Mouse (Mus musculus) midbrain, embryonic 16.5 days (tissue): ENCODE results near the gene Plekha7. TPM values are rescaled to one million over a fixed set of nuclear protein-coding genes. Genes with fewer than 3 reads are reported as not detected.

Source experiments
- ATAC-seq: fragments of 200-750 bp; cut with Nextera tagmentation; 2 replicates; pipeline ENCODE4 v1.8.0; 2017; ENCODE audit warnings: moderate TSS enrichment
- H3K27ac ChIP-seq: fragments of 300-500 bp; sonication (generic); 2 replicates; pipeline ENCODE4 v1.5.1; 2014; ENCODE audit warnings: mild to moderate bottlenecking, low read length, mixed read lengths
- H3K27me3 ChIP-seq: fragments of 300-500 bp; sonication (generic); 2 replicates; pipeline ENCODE4 v1.6.1; 2014; ENCODE audit warnings: low read depth, low read length, mixed read lengths; ENCODE audit not compliant: control insufficient read depth, insufficient read depth
- H3K36me3 ChIP-seq: fragments of 300-500 bp; sonication (generic); 2 replicates; pipeline ENCODE4 v1.6.1; 2014; ENCODE audit warnings: mild to moderate bottlenecking, low read length, moderate library complexity, mixed read lengths; ENCODE audit not compliant: control insufficient read depth, insufficient read depth
- H3K4me1 ChIP-seq: fragments of 300-500 bp; sonication (generic); 2 replicates; pipeline ENCODE4 v1.6.1; 2014; ENCODE audit warnings: mild to moderate bottlenecking, low read length, mixed read lengths; ENCODE audit not compliant: control insufficient read depth, insufficient read depth
- H3K4me2 ChIP-seq: fragments of 300-500 bp; sonication (generic); 2 replicates; pipeline ENCODE4 v1.6.1; 2014; ENCODE audit warnings: mild to moderate bottlenecking, low read length, mixed read lengths
- H3K4me3 ChIP-seq: fragments of 300-500 bp; sonication (generic); 2 replicates; pipeline ENCODE4 v1.5.1; 2014; ENCODE audit warnings: low read depth, mild to moderate bottlenecking, low read length, moderate library complexity, mixed read lengths
- H3K9ac ChIP-seq: fragments of 300-500 bp; sonication (generic); 2 replicates; pipeline ENCODE4 v1.6.1; 2014; ENCODE audit warnings: low read depth, low read length, mixed read lengths
- H3K9me3 ChIP-seq: fragments of 300-500 bp; sonication (generic); replicated peaks from 2 replicates; pipeline ENCODE4 v1.6.1; 2014; ENCODE audit warnings: mild to moderate bottlenecking, low read length, mixed read lengths; ENCODE audit not compliant: control insufficient read depth, poor library complexity, severe bottlenecking
- WGBS: fragments of 180-500 bp; shearing (Covaris S2); extraction: QIAGEN DNeasy Blood & Tissue Kit; methylation state at CpG from one replicate; pipeline ENCODE4 v1.1.7; 2014; 5-methylcytosine and 5-hydroxymethylcytosine counted together
- polyA plus RNA-seq: library from polyadenylated mRNA; unstranded; fragments of >200 nt; fragmentation: Nextera tagmentation; extraction: Ambion mirVana; gene quantifications from 2 replicates; pipeline ENCODE4 v1.2.1, GENCODE M21; 2015

Plekha7 gene
- polyA plus RNA-seq, 1 experiment from 2014 or later: 12.8 TPM

DNA sequence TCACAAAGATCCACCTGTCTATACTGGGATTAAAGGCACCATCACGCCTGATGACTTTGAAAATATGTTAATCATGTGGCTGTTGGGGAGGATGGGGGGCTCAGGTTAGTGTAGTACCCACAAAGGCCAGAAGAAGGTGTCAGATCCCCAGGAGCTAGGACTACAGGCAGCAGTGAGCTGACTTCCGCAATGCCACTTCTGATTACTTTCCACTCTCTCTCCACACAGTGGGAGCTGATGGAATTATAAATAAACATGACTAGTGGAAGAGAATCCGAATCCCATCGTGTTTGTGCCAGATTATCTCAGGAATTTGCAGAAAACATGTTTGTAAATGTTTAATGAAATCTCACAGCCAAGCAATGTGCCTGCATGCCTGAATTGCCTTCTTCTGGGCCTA, 46.1 kb downstream of the Plekha7 start:
- Histone ChIP-seq H3K27ac (no peak overlapping the region), H3K27me3 (no peaks in the 10 kb centered on the region), H3K9ac (no peak overlapping the region), H3K4me1 (no peaks in the 10 kb centered on the region), H3K4me3 (no peak overlapping the region), H3K4me2 (no peak overlapping the region), H3K9me3 (no peaks in the 10 kb centered on the region), H3K36me3 (no peaks in the 10 kb centered on the region)
- ATAC-seq: no peak
- WGBS: 26% methylated on average over 4 of the region's 4 CpGs

DNA sequence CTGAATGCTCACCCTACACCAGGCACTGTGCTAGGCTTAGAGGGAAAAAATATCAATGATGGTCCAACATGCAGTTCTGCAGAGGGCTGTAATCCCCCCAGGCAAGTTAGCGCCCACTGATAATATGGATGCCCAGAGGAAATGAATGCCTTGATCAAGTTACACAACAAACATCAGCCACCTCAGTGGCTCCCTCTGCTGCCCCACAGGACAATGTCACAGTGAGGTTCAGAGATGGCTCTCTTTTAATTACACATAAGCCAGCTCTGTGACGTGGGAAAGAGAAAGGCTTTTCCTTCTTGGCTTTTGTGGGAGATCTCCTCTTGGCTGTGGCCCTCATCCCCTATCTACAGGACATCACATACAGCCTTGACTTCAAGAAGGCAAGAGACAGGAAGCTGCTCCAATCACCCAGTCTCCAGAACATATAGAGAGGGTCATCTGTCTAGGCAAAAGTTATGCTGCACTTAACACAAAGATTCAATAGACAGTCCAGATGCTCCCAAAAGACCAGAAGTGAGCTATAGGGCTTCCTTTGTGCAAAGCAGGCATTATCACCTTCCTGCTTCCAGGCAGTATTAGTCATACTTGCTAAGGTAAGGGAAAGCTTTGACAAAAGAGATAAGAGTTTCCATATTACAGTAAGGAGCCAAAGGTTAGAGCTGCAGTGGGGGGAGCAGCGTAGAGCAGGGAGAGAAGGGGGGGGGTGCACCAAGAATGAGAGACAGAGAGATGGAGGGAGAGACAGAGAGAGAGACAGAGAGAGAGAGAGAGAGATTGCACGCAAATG, 47.2 kb downstream of the Plekha7 start:
- Histone ChIP-seq H3K4me1 (no peaks in the 10 kb centered on the region), H3K9ac (no peak overlapping the region), H3K9me3 (no peaks in the 10 kb centered on the region), H3K4me3 (no peak overlapping the region), H3K4me2 (no peak overlapping the region), H3K27ac (no peak overlapping the region), H3K36me3 (no peaks in the 10 kb centered on the region), H3K27me3 (no peaks in the 10 kb centered on the region)
- no peak for ATAC-seq
- 78% methylated on average over 4 of the region's 4 CpGs for WGBS

DNA sequence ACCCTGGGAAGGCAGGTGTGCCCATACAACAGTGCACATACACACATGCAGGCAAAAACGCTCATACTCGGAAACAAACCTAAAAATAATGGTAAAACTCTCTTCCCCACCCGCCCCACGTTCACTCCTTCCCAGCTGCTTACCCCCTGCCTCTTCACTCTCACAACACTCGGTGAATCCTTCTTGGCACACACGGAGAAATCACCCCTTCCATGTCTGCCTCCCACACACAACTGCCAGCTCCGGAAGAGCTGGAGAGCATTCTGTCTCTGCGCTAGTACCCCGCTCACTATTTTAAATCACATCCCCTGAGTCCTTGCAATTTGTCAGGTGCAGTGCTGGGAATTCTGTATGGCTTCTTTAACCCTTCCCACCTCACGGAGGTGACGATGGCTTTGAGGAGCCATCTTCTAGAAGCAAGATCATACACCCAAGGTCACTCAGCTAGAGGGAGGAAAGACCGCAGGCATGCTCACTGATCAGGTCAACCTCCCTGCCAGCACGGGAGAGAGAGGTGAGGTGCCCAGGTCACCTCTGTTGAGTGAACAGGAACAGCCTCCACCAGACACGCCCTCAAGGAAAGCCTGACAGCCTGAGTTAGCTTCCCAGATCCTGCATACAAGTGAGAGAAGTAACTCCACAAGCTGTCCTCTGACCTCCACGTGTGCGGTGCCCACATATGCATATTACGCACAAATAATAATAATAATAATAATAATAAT, 49.6 kb downstream of the Plekha7 start:
- Histone ChIP-seq H3K27ac (no peak overlapping the region), H3K9ac (no peak overlapping the region), H3K4me3 (no peak overlapping the region), H3K36me3 (no peaks in the 10 kb centered on the region), H3K4me2 (no peak overlapping the region), H3K27me3 (no peaks in the 10 kb centered on the region), H3K9me3 (no peaks in the 10 kb centered on the region), H3K4me1 (no peaks in the 10 kb centered on the region)
- WGBS: 86% methylated on average over 17 of the region's 17 CpGs
- no peak for ATAC-seq

DNA sequence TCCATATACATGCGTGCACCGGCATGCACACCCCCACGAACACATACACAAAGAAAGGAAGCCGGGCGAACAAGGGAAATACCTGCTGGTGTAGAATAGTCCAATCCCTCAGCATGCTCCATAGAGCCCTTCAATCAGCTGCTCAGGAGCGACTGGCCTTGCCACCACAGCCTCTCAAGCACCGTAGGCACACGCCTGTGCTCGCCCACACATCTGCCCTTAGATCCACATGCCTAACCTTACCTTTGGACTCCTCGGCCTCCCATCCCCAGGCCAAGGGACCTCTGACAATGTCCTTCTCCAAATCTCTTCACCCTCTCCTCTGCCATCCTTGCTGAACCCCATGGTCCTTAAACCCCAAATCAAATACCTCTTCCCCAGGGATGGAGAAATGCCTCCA, 50.2 kb downstream of the Plekha7 start:
- Histone ChIP-seq H3K4me1 (no peaks in the 10 kb centered on the region), H3K36me3 (no peaks in the 10 kb centered on the region), H3K9me3 (no peaks in the 10 kb centered on the region), H3K27ac (no peak overlapping the region), H3K9ac (no peak overlapping the region), H3K4me3 (no peak overlapping the region), H3K4me2 (no peak overlapping the region), H3K27me3 (no peaks in the 10 kb centered on the region)
- no peak for ATAC-seq
- WGBS: 98% methylated on average over 10 of the region's 10 CpGs

- WGBS: 92% methylated on average over 5 of the region's 5 CpGs
- H3K36me3 ChIP-seq: no peaks in the 10 kb centered on the region
- H3K27ac ChIP-seq: no peak overlapping the region
- no peak overlapping the region for H3K4me2 ChIP-seq
- H3K9ac ChIP-seq: no peak overlapping the region
- H3K4me1 ChIP-seq: no peaks in the 10 kb centered on the region
- H3K4me3 ChIP-seq: no peak overlapping the region
- ATAC-seq: no peak
- H3K9me3 ChIP-seq: no peaks in the 10 kb centered on the region
- H3K27me3 ChIP-seq: no peaks in the 10 kb centered on the region
Observed at GRCm38 (mm10) chr7:116255664-116256063, 52.5 kb downstream of the Plekha7 start.

- Histone ChIP-seq H3K27me3 (no peaks in the 10 kb centered on the region), H3K4me1 (no peaks in the 10 kb centered on the region), H3K27ac (no peak overlapping the region), H3K4me2 (no peak overlapping the region), H3K36me3 (no peaks in the 10 kb centered on the region), H3K9ac (no peak overlapping the region), H3K9me3 (no peaks in the 10 kb centered on the region), H3K4me3 (no peak overlapping the region)
- WGBS: 88% methylated on average over 5 of the region's 5 CpGs
- no peak for ATAC-seq
Observed at GRCm38 (mm10) chr7:116254660-116255059, 53.5 kb downstream of the Plekha7 start.

DNA sequence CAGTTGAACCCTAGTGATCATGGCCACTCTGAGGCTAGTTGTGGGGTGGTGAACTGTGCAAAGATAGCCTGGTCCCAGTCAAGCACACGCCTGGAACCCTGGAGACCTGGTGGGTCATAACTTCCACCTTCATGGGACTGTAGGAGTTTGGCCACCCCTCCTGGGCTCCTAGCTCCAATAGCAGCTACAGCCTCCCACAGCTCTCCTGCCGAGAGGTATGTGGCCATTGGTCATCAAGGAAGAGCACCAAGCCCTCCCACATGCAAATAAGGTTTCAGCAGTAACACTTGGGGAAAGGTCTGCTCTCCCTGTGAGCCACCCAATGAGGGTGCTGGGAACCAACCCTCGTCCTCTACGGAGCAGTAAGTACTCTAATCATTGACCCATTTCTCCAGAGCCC, 55.7 kb downstream of the Plekha7 start:
- 89% methylated on average over 4 of the region's 4 CpGs for WGBS
- H3K4me3 ChIP-seq: no peak overlapping the region
- ATAC-seq: no peak

DNA sequence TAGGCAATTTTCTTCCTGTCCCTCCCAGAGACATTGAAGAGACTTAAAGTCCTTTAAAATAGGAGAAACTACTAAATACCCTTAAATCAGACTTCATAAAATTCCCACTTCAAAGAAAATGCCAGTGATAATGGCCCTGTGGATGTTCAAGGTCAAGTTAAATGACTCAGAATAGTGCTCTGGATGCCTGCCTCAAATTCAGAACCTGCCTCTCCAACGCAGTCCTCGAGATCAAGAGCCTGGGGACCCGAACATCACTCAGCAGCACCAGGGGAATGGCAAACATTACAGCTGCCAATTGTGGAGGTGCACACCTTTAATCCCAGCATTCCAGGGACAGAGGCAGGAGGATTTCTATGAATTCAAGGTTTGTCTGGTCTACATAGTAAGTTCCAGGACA, 56.7 kb downstream of the Plekha7 start:
- Histone ChIP-seq H3K4me1 (peaks cover 2% of the 10 kb centered on the region; the same call in 1 of the 2 replicates), H3K36me3 (no peaks in the 10 kb centered on the region), H3K4me3 (no peak overlapping the region), H3K4me2 (no peak overlapping the region), H3K27ac (no peak overlapping the region), H3K27me3 (no peaks in the 10 kb centered on the region), H3K9ac (no peak overlapping the region), H3K9me3 (no peaks in the 10 kb centered on the region)
- ATAC-seq: no peak
- WGBS: 86% methylated on average over 3 of the region's 3 CpGs

More for the DNA sequence above, 55.7 kb downstream of the Plekha7 start:
- no peak overlapping the region for H3K4me2 ChIP-seq
- no peak overlapping the region for H3K27ac ChIP-seq
- no peaks in the 10 kb centered on the region for H3K4me1 ChIP-seq
- no peaks in the 10 kb centered on the region for H3K27me3 ChIP-seq
- H3K9ac ChIP-seq: no peak overlapping the region
- no peaks in the 10 kb centered on the region for H3K36me3 ChIP-seq
- H3K9me3 ChIP-seq: no peaks in the 10 kb centered on the region

- ATAC-seq: no peak
- peaks cover 12% of the 10 kb centered on the region for H3K4me1 ChIP-seq
- H3K4me3 ChIP-seq: no peak overlapping the region
- no peaks in the 10 kb centered on the region for H3K9me3 ChIP-seq
- WGBS: 95% methylated on average over 11 of the region's 11 CpGs
- H3K27me3 ChIP-seq: no peaks in the 10 kb centered on the region
- H3K4me2 ChIP-seq: no peak overlapping the region
- no peaks in the 10 kb centered on the region for H3K36me3 ChIP-seq
- H3K9ac ChIP-seq: no peak overlapping the region
- H3K27ac ChIP-seq: no peak overlapping the region
Observed at GRCm38 (mm10) chr7:116248536-116248935, 59.6 kb downstream of the Plekha7 start.
